Mouse (Mus musculus) midbrain, postnatal 0 days (tissue): ENCODE measurements around the gene Hip1r. TPM values are rescaled to one million over a fixed set of nuclear protein-coding genes. Genes with fewer than 3 reads are reported as not detected.

Experiments
- ATAC-seq: fragments of 200-750 bp; cut with Nextera tagmentation; 2 replicates; pipeline ENCODE4 v1.8.0; 2017; ENCODE audit warnings: moderate number of reproducible peaks, mild to moderate bottlenecking, moderate TSS enrichment, moderate library complexity; ENCODE audit not compliant: low FRiP score
- DNase-seq: peaks from one replicate; pipeline ENCODE4 v3.0.0-alpha.2; 2015; ENCODE audit warnings: low spot score
- H3K27ac ChIP-seq: fragments of 300-500 bp; sonication (generic); 2 replicates; pipeline ENCODE4 v1.5.1; 2014; ENCODE audit warnings: low read depth, mild to moderate bottlenecking, low read length, mixed read lengths
- H3K27me3 ChIP-seq: fragments of 300-500 bp; sonication (generic); 2 replicates; pipeline ENCODE4 v1.6.1; 2014; ENCODE audit warnings: low read length, control low read depth, mixed read lengths; ENCODE audit not compliant: insufficient read depth
- H3K36me3 ChIP-seq: fragments of 300-500 bp; sonication (generic); 2 replicates; pipeline ENCODE4 v1.6.1; 2014; ENCODE audit warnings: low read length, control low read depth, mixed read lengths; ENCODE audit not compliant: insufficient read depth
- H3K4me1 ChIP-seq: fragments of 300-500 bp; sonication (generic); 2 replicates; pipeline ENCODE4 v1.6.1; 2014; ENCODE audit warnings: mild to moderate bottlenecking, control low read depth, antibody characterized with exemption, low read length, mixed read lengths; ENCODE audit not compliant: insufficient read depth
- H3K4me2 ChIP-seq: fragments of 300-500 bp; sonication (generic); 2 replicates; pipeline ENCODE4 v1.6.1; 2014; ENCODE audit warnings: low read depth, mild to moderate bottlenecking, low read length, mixed read lengths; ENCODE audit not compliant: poor library complexity, severe bottlenecking
- H3K4me3 ChIP-seq: fragments of 300-500 bp; sonication (generic); 2 replicates; pipeline ENCODE4 v1.5.1; 2014; ENCODE audit warnings: low read depth, mild to moderate bottlenecking, low read length, moderate library complexity
- H3K9ac ChIP-seq: fragments of 300-500 bp; sonication (generic); replicated peaks from 2 replicates; pipeline ENCODE4 v1.6.1; 2014; ENCODE audit warnings: mild to moderate bottlenecking, low read length, moderate library complexity, mixed read lengths; ENCODE audit not compliant: poor library complexity, severe bottlenecking
- H3K9me3 ChIP-seq: fragments of 300-500 bp; sonication (generic); 2 replicates; pipeline ENCODE4 v1.6.1; 2016; ENCODE audit warnings: low read length, control low read depth
- CTCF ChIP-seq: IDR thresholded peaks from 2 replicates; pipeline ENCODE4 v1.5.1; 2016; ENCODE audit warnings: antibody characterized with exemption, mild to moderate bottlenecking
- whole genome bisulfite sequencing: fragments of 180-500 bp; shearing (Covaris S2); extraction: QIAGEN DNeasy Blood & Tissue Kit; methylation state at CpG from one replicate; pipeline ENCODE4 v1.1.7; 2014; 5-methylcytosine and 5-hydroxymethylcytosine counted together
- polyA plus RNA-seq: library from polyadenylated mRNA; unstranded; fragments of >200 nt; fragmentation: Nextera tagmentation; extraction: Ambion mirVana; gene quantifications from 2 replicates; pipeline ENCODE4 v1.2.1, GENCODE M21; 2015
- total RNA-seq: library from RNA; depleted of rRNA; stranded (reverse); fragments of >200 nt; gene quantifications from 2 replicates; pipeline ENCODE4 v1.2.3, GENCODE M21; 2014

Hip1r gene
- total and polyA plus RNA-seq, 2 experiments from 2014 or later, result 25.8 to 45.4 TPM

GRCm38 (mm10) chr5:124028680-124029079 is 55.3 kb downstream of the Hip1r start:
- H3K36me3 ChIP-seq, result no peaks in the 10 kb centered on the region
- no peak for ATAC-seq
- H3K9ac ChIP-seq, result no peak overlapping the region
- WGBS, result 46% methylated on average over 7 of the region's 7 CpGs
- no peak overlapping the region for H3K27ac ChIP-seq
- peaks cover 9% of the 10 kb centered on the region for H3K4me1 ChIP-seq
- H3K4me3 ChIP-seq, result no peak overlapping the region
- TF ChIP-seq CTCF, result no peak
- DNase-seq, result no peak
- H3K27me3 ChIP-seq, result no peaks in the 10 kb centered on the region
- H3K9me3 ChIP-seq, result no peaks in the 10 kb centered on the region
- H3K4me2 ChIP-seq, result peak overlapping the region; percentile 36

GRCm38 (mm10) chr5:124029220-124030035 is 56.0 kb downstream of the Hip1r start:
- Histone ChIP-seq H3K27me3 (no peaks in the 10 kb centered on the region), H3K4me1 (peaks cover 8% of the 10 kb centered on the region), H3K36me3 (no peaks in the 10 kb centered on the region), H3K9ac (no peak overlapping the region; the same call in 1 of the 2 replicates), H3K4me3 (peak overlapping the region; percentile 90), H3K4me2 (peak overlapping the region; percentile 83), H3K9me3 (no peaks in the 10 kb centered on the region), H3K27ac (peak overlapping the region; percentile 39; the same call in 1 of the 2 replicates)
- 75% methylated on average over 19 of the region's 19 CpGs for WGBS
- ATAC-seq, result no peak
- DNase-seq, result no peak
- TF ChIP-seq CTCF, result no peak

GRCm38 (mm10) chr5:124030386-124031067 is 57.1 kb downstream of the Hip1r start:
- ATAC-seq (peak; percentile 41), DNase-seq (peak; percentile 80)
- WGBS, result 7% methylated on average over 12 of the region's 12 CpGs
- H3K27ac ChIP-seq, result peak overlapping the region; percentile 91
- peaks cover 8% of the 10 kb centered on the region for H3K4me1 ChIP-seq
- H3K27me3 ChIP-seq, result no peaks in the 10 kb centered on the region
- H3K36me3 ChIP-seq, result no peaks in the 10 kb centered on the region
- peak overlapping the region; percentile 83 for H3K4me2 ChIP-seq
- no peaks in the 10 kb centered on the region for H3K9me3 ChIP-seq
- peak overlapping the region; percentile 93 for H3K9ac ChIP-seq
- peak overlapping the region; percentile 90 for H3K4me3 ChIP-seq
- no peak for TF ChIP-seq CTCF

GRCm38 (mm10) chr5:124031068-124031955 is 57.9 kb downstream of the Hip1r start:
- TF ChIP-seq CTCF, result no peak
- Histone ChIP-seq H3K9me3 (no peaks in the 10 kb centered on the region), H3K4me3 (peak overlapping the region; percentile 90), H3K4me1 (peaks cover 5% of the 10 kb centered on the region), H3K4me2 (peak overlapping the region; percentile 83), H3K36me3 (no peaks in the 10 kb centered on the region), H3K9ac (peak overlapping the region; percentile 93), H3K27me3 (no peaks in the 10 kb centered on the region), H3K27ac (peak overlapping the region; percentile 91)
- ATAC-seq (peak; percentile 35; the same call in 1 of the 2 replicates), DNase-seq (no peak)
- WGBS, result under 1% methylated on average over 26 of the region's 26 CpGs

GRCm38 (mm10) chr5:124032001-124032508 is 58.6 kb downstream of the Hip1r start, which contains the start of gene Vps37b:
TSS of gene Vps37b (minus strand) at chr5:124032270.
- peak; percentile 88 for ATAC-seq
- Histone ChIP-seq H3K9ac (peak within 1 kb of the TSS; percentile 93), H3K4me3 (peak within 1 kb of the TSS; percentile 90), H3K27ac (peak within 1 kb of the TSS; percentile 91), H3K27me3 (no peaks in the 10 kb centered on the region), H3K36me3 (no peaks in the 10 kb centered on the region), H3K4me1 (peaks cover 5% of the 10 kb centered on the region), H3K9me3 (no peaks in the 10 kb centered on the region), H3K4me2 (peak within 1 kb of the TSS; percentile 83)
- peak; percentile 92 for DNase-seq
- under 1% methylated on average over 52 of the region's 52 CpGs for WGBS
- no peak for TF ChIP-seq CTCF
